Mouse (Mus musculus) frontal cortex, postnatal 14 days (tissue): ENCODE measurements around the gene ccdc198.
A peak's percentile ranks its signal among the peaks of the same experiment; 100 is the strongest.

ENCODE experiments used
- DNase-seq, 2 experiments: peaks; one replicate each; pipeline ENCODE4 v3.0.0; 2022; ENCODE audit warnings: low spot score in 2 of 2

The ccdc198 gene

DNA sequence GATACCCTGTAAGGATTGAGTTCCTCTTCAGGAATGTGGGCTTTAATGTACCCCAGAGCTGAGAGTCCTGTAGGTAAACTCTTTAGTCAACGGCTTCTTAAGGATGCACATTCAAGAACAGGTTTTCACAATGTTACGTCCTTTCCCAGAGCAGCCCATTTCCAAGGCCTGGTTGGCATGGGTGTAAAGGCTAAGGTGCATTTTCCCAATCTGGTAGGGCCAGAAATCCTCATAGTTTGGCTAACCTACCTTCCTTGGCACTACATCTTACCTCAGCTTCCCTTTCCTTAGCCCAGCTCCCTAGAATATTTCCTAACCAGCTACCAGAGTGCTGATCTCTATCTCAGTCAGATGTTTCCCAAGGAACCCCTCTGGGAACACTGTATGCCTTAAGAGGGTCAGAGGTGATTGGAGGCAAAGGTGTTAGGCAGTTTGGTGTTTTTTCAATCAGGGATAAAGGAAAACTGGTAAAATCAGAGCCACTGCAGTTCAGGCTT lies 48.2 kb downstream of the ccdc198 start:
- DNase-seq = no peak

DNA sequence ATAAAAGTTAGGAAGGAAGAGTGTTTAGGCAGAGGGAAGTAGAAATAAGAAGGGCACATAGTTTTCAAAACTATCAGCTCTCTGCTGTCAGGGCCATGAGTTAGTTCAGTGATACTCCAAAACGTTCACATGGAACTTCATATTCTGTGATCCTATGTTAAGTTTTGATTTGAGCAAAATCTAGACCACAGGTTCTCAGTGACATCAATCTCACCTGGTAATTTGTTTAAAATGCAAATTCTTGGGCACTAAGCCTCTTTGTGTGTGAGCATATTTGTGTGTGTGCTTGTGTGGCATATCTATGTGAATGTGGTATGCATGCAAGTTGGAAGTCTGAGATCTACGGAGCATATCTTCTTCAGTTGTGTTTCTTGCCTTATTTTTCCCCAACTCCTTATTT lies 59.0 kb downstream of the ccdc198 start:
- DNase-seq = no peak

DNA sequence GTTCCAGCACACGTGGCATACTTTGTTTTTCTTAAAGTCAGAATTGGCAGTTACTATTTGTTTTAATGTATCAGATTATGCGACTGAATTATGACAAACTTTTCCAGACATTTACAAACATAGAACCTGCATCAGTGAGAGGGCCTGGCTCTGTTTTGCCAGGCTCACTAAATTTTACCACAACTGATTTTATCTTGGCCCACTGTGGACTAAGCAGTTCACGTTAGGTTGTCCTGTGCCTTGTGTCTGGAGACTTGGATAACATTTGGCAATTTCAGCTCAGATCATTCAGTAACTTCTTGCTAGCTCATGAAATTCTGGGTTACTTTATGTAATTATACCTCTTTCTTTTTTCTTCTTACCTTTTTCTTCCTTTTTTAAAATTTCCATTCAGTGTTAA lies 65.5 kb downstream of the ccdc198 start:
- DNase-seq = no peak

DNA sequence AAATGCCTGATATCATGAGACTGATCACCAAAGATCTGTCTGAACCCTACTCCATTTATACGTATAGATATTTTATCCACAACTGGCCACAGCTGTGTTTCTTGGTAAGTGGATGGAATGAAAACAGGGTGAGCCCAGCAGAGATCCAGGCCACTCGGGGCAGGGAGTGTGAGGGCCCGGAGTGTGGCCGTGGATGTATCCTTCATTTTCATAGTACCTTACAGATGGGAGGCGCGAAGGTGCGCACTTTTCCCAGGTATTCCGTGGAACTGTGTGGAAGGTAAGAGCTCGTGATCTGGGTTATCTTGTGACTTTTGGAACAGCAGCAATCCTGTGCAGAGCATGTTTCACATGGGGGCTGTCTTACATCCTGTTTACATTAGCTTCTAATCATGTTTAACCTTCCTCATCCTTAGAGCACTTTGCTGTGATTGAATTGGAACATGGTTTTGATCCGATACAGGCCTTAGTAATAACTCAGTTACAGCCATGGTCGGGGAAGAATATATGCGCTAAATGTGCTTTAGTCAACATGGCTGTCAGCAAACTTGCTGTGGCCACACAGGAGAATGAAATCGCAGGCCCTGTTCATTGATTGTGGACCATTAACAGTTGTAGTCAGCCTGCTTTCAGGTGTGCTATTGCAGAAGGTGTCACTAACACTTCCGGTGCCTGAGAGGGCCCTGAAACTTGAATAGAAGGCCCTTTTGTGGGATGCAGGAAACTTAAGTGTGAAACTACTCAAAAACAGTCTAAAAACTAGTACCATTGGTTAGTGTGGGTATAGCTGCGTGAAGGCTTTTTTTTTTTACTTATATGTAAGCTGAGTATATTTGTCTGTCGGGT lies 71.8 kb downstream of the ccdc198 start:
- no peak for DNase-seq

DNA sequence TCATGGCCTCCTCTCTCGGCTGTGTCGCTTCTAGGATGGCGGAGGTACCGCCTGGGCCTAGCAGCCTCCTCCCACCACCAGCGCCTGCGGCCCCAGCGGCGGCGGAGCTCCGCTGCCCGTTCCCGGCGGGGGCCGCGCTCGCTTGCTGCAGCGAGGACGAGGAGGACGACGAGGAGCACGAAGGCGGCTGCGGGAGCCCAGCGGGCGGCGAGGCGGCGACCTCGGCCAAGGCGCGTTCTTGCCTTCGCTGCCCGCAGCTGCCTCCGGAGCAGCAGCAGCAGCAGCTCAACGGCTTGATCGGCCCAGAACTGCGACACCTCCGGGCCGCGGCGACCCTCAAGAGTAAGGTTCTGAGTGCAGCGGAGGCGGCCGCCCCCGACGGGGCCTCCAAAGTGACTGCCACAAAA lies 72.7 kb downstream of the ccdc198 start:
- peak in 1 of 2 experiments; percentile 30 for DNase-seq

DNA sequence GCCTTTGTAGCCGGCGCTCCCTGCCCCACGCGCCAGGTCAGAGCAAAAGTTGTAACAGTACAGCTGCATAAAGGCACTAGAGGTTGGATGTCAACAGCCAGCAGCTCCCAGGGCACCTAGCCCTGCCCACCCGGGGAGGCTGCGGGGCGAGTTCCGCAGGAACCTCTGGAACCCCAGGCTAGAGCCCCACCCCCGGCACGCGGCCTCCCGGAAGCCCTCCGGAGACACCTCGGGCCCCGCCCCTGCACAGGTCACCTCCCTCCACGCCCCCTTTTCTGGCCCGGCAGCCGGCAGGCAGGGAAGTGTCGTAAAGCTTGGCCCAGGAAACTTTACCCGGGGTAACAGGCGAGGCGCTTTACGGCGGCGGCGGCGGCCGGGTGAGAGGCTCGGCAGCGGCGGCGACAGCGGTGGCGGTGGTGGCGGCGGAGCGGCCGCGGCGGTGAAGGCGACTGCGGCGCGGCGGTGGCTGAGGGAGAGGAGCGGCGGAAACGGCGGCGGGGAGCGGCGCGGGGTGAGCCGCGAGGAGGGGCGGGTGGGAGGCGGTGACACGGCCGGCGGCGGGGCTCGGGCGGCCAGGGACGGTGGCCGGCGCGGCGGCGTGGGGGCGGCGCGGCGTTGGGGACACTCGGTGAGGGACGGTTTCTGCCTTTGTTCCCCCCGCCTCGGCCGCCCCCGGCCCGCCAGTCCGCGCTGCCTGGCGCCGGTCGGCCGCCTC lies 73.2 kb downstream of the ccdc198 start, which contains the start of gene Naa30:
Gene Naa30, plus strand, starts transcription at position 360 of the 715 bp plus-strand sequence.
- DNase-seq = peak; percentile 91 to 92

DNA sequence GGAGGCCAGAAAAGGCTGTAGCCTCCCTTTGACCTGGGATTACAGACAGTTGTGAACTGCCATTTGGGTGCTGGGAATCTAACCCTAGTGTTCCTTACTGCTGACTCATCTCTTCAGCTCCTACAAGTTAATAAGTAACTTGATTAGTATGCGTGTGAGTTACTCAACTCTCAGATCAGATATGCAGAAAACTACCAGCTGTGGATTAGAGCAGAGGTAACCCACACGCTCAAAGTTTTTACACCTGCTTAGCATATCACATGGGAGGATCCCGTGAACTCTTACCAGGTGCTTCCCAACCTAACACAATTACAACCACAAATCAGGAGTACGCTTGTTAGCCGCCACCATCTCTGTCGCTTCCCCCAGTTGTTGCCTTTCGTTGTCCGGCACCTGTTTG lies 74.0 kb downstream of the ccdc198 start:
- DNase-seq = no peak
